Mouse (Mus musculus) MEL (cell line): ENCODE measurements around the gene 6030408B16Rik. TPM values are rescaled to one million over a fixed set of nuclear protein-coding genes. Genes with fewer than 3 reads are reported as not detected.

Experiments
- DNase-seq: peaks from one replicate; pipeline ENCODE4 v3.0.0; 2011; ENCODE audit warnings: low read depth, low spot score
- H3K27ac ChIP-seq: 2 replicates; pipeline ENCODE4 v1.5.1; 2012; ENCODE audit warnings: low read depth, mild to moderate bottlenecking, control low read depth, low read length, moderate library complexity; ENCODE audit not compliant: control insufficient read depth
- H3K27me3 ChIP-seq, 2 experiments: fragments of 150-350 bp in 1 of 2; sonication (generic) in 1 of 2; 2 replicates each; pipeline ENCODE4 v1.6.1; 2012; ENCODE audit warnings: low read length in 2 of 2, mild to moderate bottlenecking in 2 of 2, improper control_type of control experiment in 1 of 2, moderate library complexity in 1 of 2; ENCODE audit not compliant: insufficient read depth in 2 of 2, control insufficient read depth in 1 of 2
- H3K36me3 ChIP-seq, 2 experiments: 2 replicates each; pipeline ENCODE4 v1.6.1; 2012 to 2014; ENCODE audit warnings: low read length in 2 of 2, improper control_type of control experiment in 1 of 2, inconsistent platforms in 1 of 2, mild to moderate bottlenecking in 1 of 2; ENCODE audit not compliant: insufficient read depth in 2 of 2, control insufficient read depth in 1 of 2
- H3K4me1 ChIP-seq, 2 experiments: fragments of 150-350 bp in 1 of 2; sonication (generic) in 1 of 2; 2 replicates each; pipeline ENCODE4 v1.6.1; 2012; ENCODE audit warnings: low read length in 2 of 2, improper control_type of control experiment in 1 of 2, mild to moderate bottlenecking in 1 of 2; ENCODE audit not compliant: insufficient read depth in 2 of 2, control insufficient read depth in 1 of 2
- H3K4me3 ChIP-seq, 2 experiments: fragments of 150-350 bp in 1 of 2; sonication (generic) in 1 of 2; 2 replicates each; pipeline ENCODE4 v1.5.1; 2012; ENCODE audit warnings: low read depth in 2 of 2, low read length in 2 of 2, mild to moderate bottlenecking in 2 of 2, moderate library complexity in 2 of 2, control low read depth in 1 of 2, improper control_type of control experiment in 1 of 2; ENCODE audit not compliant: control insufficient read depth in 1 of 2, insufficient read depth in 1 of 2
- H3K79me2 ChIP-seq: 2 replicates; pipeline ENCODE4 v1.6.1; 2012; ENCODE audit warnings: mild to moderate bottlenecking, low read length, moderate library complexity; ENCODE audit not compliant: control insufficient read depth, poor library complexity, insufficient read depth
- H3K9ac ChIP-seq: 2 replicates; pipeline ENCODE4 v1.6.1; 2012; ENCODE audit warnings: low read depth, mild to moderate bottlenecking, control low read depth, low read length, moderate library complexity; ENCODE audit not compliant: control insufficient read depth, poor library complexity, severe bottlenecking
- H3K9me3 ChIP-seq: fragments of 150-350 bp; sonication (generic); replicated peaks from 2 replicates; pipeline ENCODE4 v1.6.1; 2012; ENCODE audit warnings: mild to moderate bottlenecking, low read length, improper control_type of control experiment, moderate library complexity; ENCODE audit not compliant: insufficient read depth
- BHLHE40 ChIP-seq: IDR thresholded peaks from 2 replicates; pipeline ENCODE4 v1.6.1; 2012; ENCODE audit warnings: low read depth, mild to moderate bottlenecking, inconsistent platforms, low read length, improper control_type of control experiment, borderline replicate concordance
- CHD1 ChIP-seq: IDR thresholded peaks from 2 replicates; pipeline ENCODE4 v1.6.1; 2012; ENCODE audit warnings: low read depth, mild to moderate bottlenecking, inconsistent platforms, low read length, improper control_type of control experiment
- CHD2 ChIP-seq: IDR thresholded peaks from 2 replicates; pipeline ENCODE4 v1.6.1; 2011; ENCODE audit warnings: low read length, improper control_type of control experiment
- CTCF ChIP-seq, 3 experiments: IDR thresholded peaks in 2 of 3; conservative IDR thresholded peaks in 1 of 3; 2 replicates each; pipeline ENCODE4 v1.5.1; 2011 to 2012; ENCODE audit warnings: low read length in 3 of 3, low read depth in 2 of 3, mild to moderate bottlenecking in 2 of 3, improper control_type of control experiment in 1 of 3, inconsistent platforms in 1 of 3, mixed read lengths in 1 of 3, moderate library complexity in 1 of 3; ENCODE audit not compliant: control insufficient read depth in 1 of 3, insufficient read depth in 1 of 3, poor library complexity in 1 of 3, severe bottlenecking in 1 of 3
- E2F4 ChIP-seq: IDR thresholded peaks from 2 replicates; pipeline ENCODE4 v1.6.1; 2011; ENCODE audit warnings: low read depth, low read length, improper control_type of control experiment, borderline replicate concordance
- ETS1 ChIP-seq: IDR thresholded peaks from 2 replicates; pipeline ENCODE4 v1.6.1; 2012; ENCODE audit warnings: low read depth, mild to moderate bottlenecking, inconsistent platforms, low read length, improper control_type of control experiment, moderate library complexity
- GABPA ChIP-seq: IDR thresholded peaks from 2 replicates; pipeline ENCODE4 v1.6.1; 2012; ENCODE audit warnings: low read depth, mild to moderate bottlenecking, inconsistent platforms, low read length, improper control_type of control experiment, moderate library complexity
- JUND ChIP-seq: IDR thresholded peaks from 2 replicates; pipeline ENCODE4 v1.6.1; 2011; ENCODE audit warnings: low read depth, mild to moderate bottlenecking, improper control_type of control experiment, low read length
- KAT2A ChIP-seq: conservative IDR thresholded peaks from 2 replicates; pipeline ENCODE4 v1.6.1; 2012; ENCODE audit warnings: low read depth, low read length, improper control_type of control experiment, inconsistent platforms
- MAFK ChIP-seq: IDR thresholded peaks from 2 replicates; pipeline ENCODE4 v1.6.1; 2011; ENCODE audit warnings: low read depth, mild to moderate bottlenecking, low read length, improper control_type of control experiment, borderline replicate concordance
- MAX ChIP-seq: IDR thresholded peaks from 2 replicates; pipeline ENCODE4 v1.6.1; 2011; ENCODE audit warnings: low read length, improper control_type of control experiment
- MAZ ChIP-seq: IDR thresholded peaks from 2 replicates; pipeline ENCODE4 v1.6.1; 2012; ENCODE audit warnings: low read depth, mild to moderate bottlenecking, inconsistent platforms, low read length, improper control_type of control experiment
- MEF2A ChIP-seq: IDR thresholded peaks from 2 replicates; pipeline ENCODE4 v1.6.1; 2014; ENCODE audit warnings: low read depth, mild to moderate bottlenecking, inconsistent platforms, low read length, improper control_type of control experiment; ENCODE audit not compliant: poor library complexity, insufficient replicate concordance, severe bottlenecking; ENCODE audit errors: extremely low read depth
- MXI1 ChIP-seq: IDR thresholded peaks from 2 replicates; pipeline ENCODE4 v1.6.1; 2011; ENCODE audit warnings: mild to moderate bottlenecking, low read depth, low read length, improper control_type of control experiment
- MYC ChIP-seq: IDR thresholded peaks from 2 replicates; pipeline ENCODE4 v1.6.1; 2011; ENCODE audit warnings: low read depth, mild to moderate bottlenecking, low read length, improper control_type of control experiment, moderate library complexity
- NELFE ChIP-seq: IDR thresholded peaks from 2 replicates; pipeline ENCODE4 v1.6.1; 2011; ENCODE audit warnings: low read depth, low read length, improper control_type of control experiment
- NRF1 ChIP-seq: IDR thresholded peaks from 2 replicates; pipeline ENCODE4 v1.6.1; 2014; ENCODE audit warnings: low read depth, mild to moderate bottlenecking, inconsistent platforms, low read length, improper control_type of control experiment, moderate library complexity; ENCODE audit not compliant: poor library complexity, insufficient read depth, severe bottlenecking
- POLR2AphosphoS2 ChIP-seq: IDR thresholded peaks from 2 replicates; pipeline ENCODE4 v1.6.1; 2011; ENCODE audit warnings: low read length, improper control_type of control experiment
- POLR2AphosphoS5 ChIP-seq: IDR thresholded peaks from 2 replicates; pipeline ENCODE4 v1.6.1; 2012; ENCODE audit warnings: low read depth, borderline replicate concordance, mild to moderate bottlenecking, inconsistent platforms, low read length, moderate library complexity, mixed read lengths
- RAD21 ChIP-seq: IDR thresholded peaks from 2 replicates; pipeline ENCODE4 v1.6.1; 2011; ENCODE audit warnings: mild to moderate bottlenecking, low read depth, low read length, improper control_type of control experiment
- SIN3A ChIP-seq: IDR thresholded peaks from 2 replicates; pipeline ENCODE4 v1.6.1; 2012; ENCODE audit warnings: low read length, improper control_type of control experiment, inconsistent platforms
- SMC3 ChIP-seq: IDR thresholded peaks from 2 replicates; pipeline ENCODE4 v1.6.1; 2011; ENCODE audit warnings: low read depth, low read length, improper control_type of control experiment
- TBP ChIP-seq: IDR thresholded peaks from 2 replicates; pipeline ENCODE4 v1.8.0; 2011; ENCODE audit warnings: low read depth, low read length, improper control_type of control experiment
- TCF12 ChIP-seq: IDR thresholded peaks from 2 replicates; pipeline ENCODE4 v1.6.1; 2014; ENCODE audit warnings: low read depth, mild to moderate bottlenecking, inconsistent platforms, low read length, improper control_type of control experiment, moderate library complexity
- USF2 ChIP-seq, 2 experiments: IDR thresholded peaks; 2 replicates each; pipeline ENCODE4 v1.6.1; 2011 to 2012; ENCODE audit warnings: improper control_type of control experiment in 2 of 2, low read length in 2 of 2, borderline replicate concordance in 1 of 2, inconsistent platforms in 1 of 2, low read depth in 1 of 2, mild to moderate bottlenecking in 1 of 2; ENCODE audit not compliant: insufficient read depth in 1 of 2
- ZC3H11A ChIP-seq: IDR thresholded peaks from 2 replicates; pipeline ENCODE4 v1.6.1; 2012; ENCODE audit warnings: low read depth, mild to moderate bottlenecking, inconsistent platforms, low read length, improper control_type of control experiment
- ZKSCAN1 ChIP-seq: IDR thresholded peaks from 2 replicates; pipeline ENCODE4 v1.6.1; 2012; ENCODE audit warnings: low read depth, mild to moderate bottlenecking, inconsistent platforms, low read length, improper control_type of control experiment, moderate library complexity
- ZNF384 ChIP-seq: IDR thresholded peaks from 2 replicates; pipeline ENCODE4 v1.6.1; 2012; ENCODE audit warnings: low read depth, mild to moderate bottlenecking, inconsistent platforms, low read length, improper control_type of control experiment
- polyA plus RNA-seq, 2 experiments: library from polyadenylated mRNA; stranded (reverse) in 1 of 2; unstranded in 1 of 2; fragments of >175 nt in 1 of 2; fragments of >200 nt in 1 of 2; gene quantifications; 2 replicates each; pipeline versions ENCODE4 v1.2.1 to v1.2.4; 2012; ENCODE audit warnings: low replicate concordance in 2 of 2, low read depth in 1 of 2; ENCODE audit not compliant: insufficient read length in 2 of 2, insufficient read depth in 1 of 2, missing spikeins in 1 of 2
- total RNA-seq: library from RNA; depleted of rRNA; stranded (reverse); fragments of 300-350 nt; gene quantifications from 2 replicates; pipeline ENCODE4 v1.2.3, GENCODE M21; 2012

6030408B16Rik gene
- total and polyA plus RNA-seq, 3 experiments: 0.12 to 0.18 TPM; not detected in 1

DNA sequence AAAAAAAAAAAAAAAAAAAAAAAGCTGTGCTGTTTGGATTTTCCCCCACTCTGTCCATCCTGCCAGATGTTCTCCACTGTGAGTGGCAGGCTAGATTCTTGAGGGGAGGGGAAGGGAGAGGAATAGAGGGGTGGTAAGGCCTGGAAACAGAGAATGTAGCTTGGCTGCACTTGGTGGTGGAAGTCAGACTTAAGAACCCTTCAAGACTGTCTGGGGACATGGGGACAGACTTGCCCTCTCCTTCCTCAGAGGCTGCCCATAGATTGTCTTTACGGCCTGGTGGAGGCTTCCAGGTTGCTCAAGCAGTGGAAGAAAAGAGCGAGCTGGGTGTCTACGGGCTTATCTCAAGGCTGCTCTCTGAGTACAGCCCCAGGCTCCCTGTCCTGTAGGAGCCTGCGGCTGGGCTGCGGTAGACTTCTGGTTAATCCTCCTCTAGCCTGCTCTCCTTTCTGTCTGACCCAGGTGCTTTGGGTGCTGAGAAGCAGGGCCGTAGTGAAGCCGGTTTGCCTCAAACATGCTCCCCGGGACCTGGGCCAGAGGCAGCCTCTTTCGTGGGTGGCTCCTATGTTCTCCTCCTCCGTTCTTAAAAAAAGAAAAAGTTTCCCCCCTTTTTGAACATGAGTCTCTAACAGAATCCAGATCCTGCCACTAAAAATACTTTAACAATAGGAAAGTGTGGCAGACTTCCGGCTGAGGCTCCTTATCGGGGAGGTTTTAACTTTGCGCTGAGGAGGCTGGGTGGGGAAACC lies 32.0 kb upstream of the 6030408B16Rik start (continued):
- no peak for TF ChIP-seq CTCF (IDR thresholded peaks at IDR 0.05 in 2 of 3, conservative IDR thresholded peaks at IDR 0.05 in 1 of 3; ENCODE audit: control insufficient read depth in 1 of 3, insufficient read depth in 1 of 3, low read depth in 2 of 3, low read length in 3 of 3, poor library complexity in 1 of 3, severe bottlenecking in 1 of 3)
- TF ChIP-seq POLR2AphosphoS2: no peak
- TF ChIP-seq NELFE: peak; percentile 33; the same call in 1 of the 2 replicates
- TF ChIP-seq ETS1: no peak
- no peak for TF ChIP-seq USF2 (IDR thresholded peaks at IDR 0.05; ENCODE audit: borderline replicate concordance in 1 of 2, insufficient read depth in 1 of 2, low read depth in 1 of 2, low read length in 2 of 2)
- no peak; the same call in 1 of the 2 replicates for TF ChIP-seq MXI1
- peak; percentile 79 for TF ChIP-seq ZNF384
- TF ChIP-seq E2F4: no peak
- TF ChIP-seq CHD2: no peak
- no peak for TF ChIP-seq POLR2AphosphoS5
- peak; percentile 84 for TF ChIP-seq SIN3A
- TF ChIP-seq JUND: no peak
- no peak for TF ChIP-seq MAZ
- 0 out of 2 replicates have a peak, but pooled peaks have one; percentile 45 for TF ChIP-seq MEF2A
- TF ChIP-seq TCF12: no peak
- TF ChIP-seq TBP: peak; percentile 94
- no peak for TF ChIP-seq KAT2A
- TF ChIP-seq RAD21: no peak
- TF ChIP-seq BHLHE40: no peak

DNA sequence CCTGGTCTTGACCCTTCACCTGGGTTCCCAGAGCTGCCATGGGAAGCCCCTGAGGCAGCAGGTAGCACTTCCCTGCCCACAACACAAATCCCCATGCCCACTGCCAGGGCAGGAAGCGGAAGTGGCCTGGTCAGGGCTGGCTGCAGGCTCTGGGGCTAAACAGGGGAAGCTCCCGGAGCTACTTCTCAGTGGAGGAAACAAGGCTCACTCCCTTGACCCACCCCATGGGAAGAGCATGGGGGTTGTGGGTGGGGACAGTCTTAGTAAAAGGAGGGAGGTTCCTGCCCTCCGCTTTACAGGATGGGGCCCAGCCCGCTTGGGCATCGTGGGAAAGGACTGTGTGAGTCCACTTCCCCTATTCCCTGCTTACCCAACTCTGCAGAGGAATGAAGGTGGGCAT lies 30.5 kb upstream of the 6030408B16Rik start:
- Histone ChIP-seq H3K27me3 (no peaks in the 10 kb centered on the region), H3K36me3 (peaks cover 0 to 16% of the 10 kb centered on the region in 2 experiments; a peak in 2 of 4 replicates), H3K4me1 (peaks cover 11 to 24% of the 10 kb centered on the region in 2 experiments), H3K4me3 (no peak overlapping the region), H3K9me3 (no peaks in the 10 kb centered on the region), H3K9ac (no peak overlapping the region), H3K79me2 (no peaks in the 10 kb centered on the region), H3K27ac (no peak overlapping the region)
- no peak for TF ChIP-seq TBP
- TF ChIP-seq ZNF384: no peak
- TF ChIP-seq MAZ: no peak
- TF ChIP-seq MYC: no peak
- TF ChIP-seq MAX: no peak
- no peak for TF ChIP-seq BHLHE40
- no peak for TF ChIP-seq GABPA
- TF ChIP-seq POLR2AphosphoS2: no peak
- no peak for TF ChIP-seq SMC3
- TF ChIP-seq CHD1: no peak
- TF ChIP-seq KAT2A: no peak
- no peak for TF ChIP-seq ZKSCAN1
- TF ChIP-seq ZC3H11A: no peak
- TF ChIP-seq RAD21: no peak
- no peak for TF ChIP-seq MAFK
- TF ChIP-seq E2F4: no peak
- TF ChIP-seq NRF1: no peak
- TF ChIP-seq SIN3A: no peak
- no peak for DNase-seq
